Mouse (Mus musculus): ENCODE data around the gene Syngr2.

GRCm38 (mm10) chr11:117798160-117798541 is 11.3 kb upstream of the Syngr2 start:
- no peak for TF ChIP-seq EP300 (IDR thresholded peaks at IDR 0.05; ENCODE audit: insufficient read depth, low read depth, low read length)
- TF ChIP-seq POLR2A (IDR thresholded peaks at IDR 0.05; ENCODE audit: insufficient read depth, low read length): no peak
